Mouse (Mus musculus) forebrain, embryonic 14.5 days (tissue): ENCODE data around the gene Sema3f. TPM values are rescaled to one million over a fixed set of nuclear protein-coding genes. Genes with fewer than 3 reads are reported as not detected.
A peak's percentile ranks its signal among the peaks of the same experiment; 100 is the strongest.

Source experiments
- ATAC-seq: fragments of 200-750 bp; cut with Nextera tagmentation; 2 replicates; pipeline ENCODE4 v1.8.0; 2017; ENCODE audit warnings: mild to moderate bottlenecking, moderate library complexity
- DNase-seq: peaks from one replicate; pipeline ENCODE4 v3.0.0-alpha.2; 2015; ENCODE audit warnings: low spot score
- H3K27ac ChIP-seq: fragments of 300-500 bp; sonication (generic); 2 replicates; pipeline ENCODE4 v1.5.1; 2014; ENCODE audit warnings: low read depth, mild to moderate bottlenecking, control low read depth, low read length, moderate library complexity
- H3K27me3 ChIP-seq: fragments of 300-500 bp; sonication (generic); replicated peaks from 2 replicates; pipeline ENCODE4 v1.6.1; 2014; ENCODE audit warnings: low read length, control low read depth, mixed read lengths; ENCODE audit not compliant: control insufficient read depth, insufficient read depth
- H3K36me3 ChIP-seq: fragments of 300-500 bp; sonication (generic); 2 replicates; pipeline ENCODE4 v1.6.1; 2014; ENCODE audit warnings: low read length, control low read depth; ENCODE audit not compliant: control insufficient read depth, insufficient read depth
- H3K4me1 ChIP-seq: fragments of 300-500 bp; sonication (generic); 2 replicates; pipeline ENCODE4 v1.6.1; 2014; ENCODE audit warnings: antibody characterized with exemption, low read length, control low read depth; ENCODE audit not compliant: control insufficient read depth, insufficient read depth
- H3K4me2 ChIP-seq: fragments of 300-500 bp; sonication (generic); 2 replicates; pipeline ENCODE4 v1.6.1; 2014; ENCODE audit warnings: mild to moderate bottlenecking, control low read depth, low read length
- H3K4me3 ChIP-seq: fragments of 300-500 bp; sonication (generic); 2 replicates; pipeline ENCODE4 v1.5.1; 2014; ENCODE audit warnings: low read depth, low read length, control low read depth
- H3K9ac ChIP-seq: fragments of 300-500 bp; sonication (generic); 2 replicates; pipeline ENCODE4 v1.6.1; 2014; ENCODE audit warnings: mild to moderate bottlenecking, low read length, control low read depth, moderate library complexity
- H3K9me3 ChIP-seq: fragments of 300-500 bp; sonication (generic); replicated peaks from 2 replicates; pipeline ENCODE4 v1.6.1; 2016; ENCODE audit warnings: low read length, control low read depth, mixed read lengths; ENCODE audit not compliant: control insufficient read depth
- WGBS: fragments of 180-500 bp; shearing (Covaris S2); extraction: QIAGEN DNeasy Blood & Tissue Kit; methylation state at CpG from one replicate; pipeline ENCODE4 v1.1.7; 2014; 5-methylcytosine and 5-hydroxymethylcytosine counted together
- polyA plus RNA-seq: library from polyadenylated mRNA; unstranded; fragments of >200 nt; fragmentation: Nextera tagmentation; extraction: Ambion mirVana; gene quantifications from 2 replicates; pipeline ENCODE4 v1.2.1, GENCODE M21; 2014

Gene Sema3f
- polyA plus RNA-seq, 1 experiment from 2014 or later, result 7.4 TPM

DNA sequence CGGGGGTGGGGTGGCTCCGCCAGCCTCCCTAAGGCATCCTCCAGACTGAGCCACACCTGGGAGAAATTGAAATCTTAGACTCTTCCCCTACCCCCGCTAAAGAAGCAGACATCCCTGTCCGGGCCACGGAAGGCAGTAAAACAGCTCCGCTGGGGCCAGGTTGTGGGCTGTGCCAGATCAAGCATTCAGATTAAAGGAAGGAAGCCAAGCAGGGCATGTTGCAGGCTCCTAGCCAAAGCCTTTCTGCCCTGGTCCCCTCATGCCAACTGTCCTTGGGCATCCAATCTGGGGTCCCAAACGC is 25.9 kb upstream of the Sema3f start:
- ATAC-seq (0 out of 2 replicates have a peak, but pooled peaks have one; percentile 5), DNase-seq (peak; percentile 53)
- Histone ChIP-seq H3K4me2 (peak overlapping the region; percentile 46), H3K4me3 (no peak overlapping the region), H3K9ac (peak overlapping the region; percentile 38; the same call in 1 of the 2 replicates), H3K9me3 (no peaks in the 10 kb centered on the region), H3K27ac (peak overlapping the region; percentile 72; the same call in 1 of the 2 replicates), H3K27me3 (no peaks in the 10 kb centered on the region), H3K36me3 (peaks cover 30% of the 10 kb centered on the region), H3K4me1 (peaks cover 27% of the 10 kb centered on the region)
- 1% methylated on average over 7 of the region's 7 CpGs for WGBS

DNA sequence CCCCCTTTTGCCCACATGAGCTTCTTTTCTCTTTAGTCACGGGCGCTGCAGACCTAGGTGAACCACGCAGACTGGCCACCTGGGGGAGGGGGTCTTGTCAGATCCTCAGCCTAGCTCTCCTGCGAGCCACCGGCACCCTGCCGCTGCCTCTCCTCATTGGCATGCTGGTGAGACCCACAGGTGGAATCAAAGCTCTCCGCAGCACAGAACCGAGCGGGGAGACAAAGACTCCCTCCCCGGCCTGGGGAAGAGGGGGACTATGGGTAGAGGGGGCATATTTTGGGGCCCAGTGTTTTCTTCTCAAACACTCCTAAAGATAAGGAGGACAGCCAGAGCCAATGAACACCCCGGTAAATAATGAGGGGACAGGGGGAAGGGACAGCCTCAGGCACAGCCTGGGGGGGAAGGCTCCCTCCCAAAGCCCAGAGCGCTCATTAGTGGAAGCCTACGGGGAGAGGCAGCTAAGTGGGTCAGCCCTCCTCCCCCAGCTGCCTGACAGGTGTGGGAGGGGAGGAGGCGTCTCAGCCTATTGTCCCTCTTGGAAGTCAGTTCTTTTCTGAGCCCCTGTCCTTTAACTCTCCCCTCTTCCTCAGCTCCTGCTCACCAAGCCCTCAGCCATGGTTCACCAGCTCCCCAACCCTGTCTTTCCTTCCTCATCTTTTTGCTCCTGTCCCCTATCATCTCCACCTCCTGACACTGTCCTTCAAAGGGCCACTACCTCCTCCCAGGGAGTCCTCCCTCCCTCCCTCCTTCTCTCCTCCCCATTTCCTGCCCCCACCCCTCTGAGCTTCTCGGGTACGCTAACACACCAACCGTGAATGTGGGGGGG is 25.3 kb upstream of the Sema3f start:
- no peaks in the 10 kb centered on the region for H3K9me3 ChIP-seq
- peak overlapping the region; percentile 38; the same call in 1 of the 2 replicates for H3K9ac ChIP-seq
- no peaks in the 10 kb centered on the region for H3K27me3 ChIP-seq
- peak; percentile 59 for DNase-seq
- no peak overlapping the region for H3K4me3 ChIP-seq
- peak; percentile 31 for ATAC-seq
- peaks cover 25% of the 10 kb centered on the region for H3K36me3 ChIP-seq
- H3K27ac ChIP-seq, result peak overlapping the region; percentile 72; the same call in 1 of the 2 replicates
- H3K4me1 ChIP-seq, result peaks cover 27% of the 10 kb centered on the region
- peak overlapping the region; percentile 46 for H3K4me2 ChIP-seq
- 2% methylated on average over 17 of the region's 17 CpGs for WGBS

DNA sequence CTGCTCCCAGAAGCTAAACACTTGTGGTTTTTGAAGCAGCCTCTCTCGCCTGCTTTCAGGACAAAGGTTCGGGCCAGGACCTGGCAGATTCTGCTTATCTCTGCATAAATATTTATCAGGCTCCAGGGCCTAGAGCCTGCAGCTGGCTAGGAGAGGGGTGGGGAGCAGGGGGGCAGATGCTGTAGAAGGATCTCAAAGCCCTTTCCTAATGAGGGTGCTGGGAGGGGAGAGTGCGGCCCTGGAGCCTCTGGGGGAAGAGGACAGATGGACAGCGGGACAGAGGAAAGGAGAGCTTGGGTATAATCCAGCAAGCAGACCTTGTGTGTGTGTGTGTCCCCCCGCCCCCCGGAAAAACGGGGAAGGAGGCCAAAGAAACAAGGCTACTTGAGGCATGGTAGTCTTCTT is 24.3 kb upstream of the Sema3f start:
- H3K27ac ChIP-seq, result peak overlapping the region; percentile 72; the same call in 1 of the 2 replicates
- H3K36me3 ChIP-seq, result peaks cover 15% of the 10 kb centered on the region
- no peaks in the 10 kb centered on the region for H3K27me3 ChIP-seq
- no peak overlapping the region; the same call in 1 of the 2 replicates for H3K4me2 ChIP-seq
- H3K4me1 ChIP-seq, result peaks cover 37% of the 10 kb centered on the region
- H3K9me3 ChIP-seq, result no peaks in the 10 kb centered on the region
- 19% methylated on average over 7 of the region's 7 CpGs for WGBS
- H3K9ac ChIP-seq, result no peak overlapping the region
- ATAC-seq (peak; percentile 19), DNase-seq (peak; percentile 61)
- H3K4me3 ChIP-seq, result no peak overlapping the region

DNA sequence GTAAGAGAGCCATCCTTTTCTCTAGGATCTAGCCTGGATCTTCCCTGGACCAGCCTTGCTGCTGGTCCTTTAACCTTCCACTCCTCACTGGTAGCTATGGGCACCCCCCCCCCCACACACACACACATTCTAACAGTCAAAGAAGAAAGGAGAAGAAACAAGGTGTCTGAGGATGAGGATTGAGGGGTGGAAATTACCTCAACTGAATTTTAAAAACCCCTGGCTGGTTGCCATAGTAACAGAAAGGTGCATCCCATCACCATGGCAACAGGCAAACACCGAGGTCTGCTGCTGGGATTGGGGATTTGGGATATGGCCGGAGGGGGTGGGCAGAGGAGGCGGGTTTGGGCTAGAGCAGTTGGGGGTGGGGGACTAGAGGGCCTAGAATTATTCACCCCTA is 19.4 kb upstream of the Sema3f start:
- Histone ChIP-seq H3K4me1 (peaks cover 26% of the 10 kb centered on the region), H3K27ac (peak overlapping the region; percentile 78), H3K9ac (no peak overlapping the region), H3K4me3 (no peak overlapping the region), H3K27me3 (no peaks in the 10 kb centered on the region), H3K4me2 (no peak overlapping the region), H3K36me3 (no peaks in the 10 kb centered on the region), H3K9me3 (no peaks in the 10 kb centered on the region)
- DNase-seq (peak; percentile 83), ATAC-seq (no peak)
- 5% methylated on average over 3 of the region's 3 CpGs for WGBS

DNA sequence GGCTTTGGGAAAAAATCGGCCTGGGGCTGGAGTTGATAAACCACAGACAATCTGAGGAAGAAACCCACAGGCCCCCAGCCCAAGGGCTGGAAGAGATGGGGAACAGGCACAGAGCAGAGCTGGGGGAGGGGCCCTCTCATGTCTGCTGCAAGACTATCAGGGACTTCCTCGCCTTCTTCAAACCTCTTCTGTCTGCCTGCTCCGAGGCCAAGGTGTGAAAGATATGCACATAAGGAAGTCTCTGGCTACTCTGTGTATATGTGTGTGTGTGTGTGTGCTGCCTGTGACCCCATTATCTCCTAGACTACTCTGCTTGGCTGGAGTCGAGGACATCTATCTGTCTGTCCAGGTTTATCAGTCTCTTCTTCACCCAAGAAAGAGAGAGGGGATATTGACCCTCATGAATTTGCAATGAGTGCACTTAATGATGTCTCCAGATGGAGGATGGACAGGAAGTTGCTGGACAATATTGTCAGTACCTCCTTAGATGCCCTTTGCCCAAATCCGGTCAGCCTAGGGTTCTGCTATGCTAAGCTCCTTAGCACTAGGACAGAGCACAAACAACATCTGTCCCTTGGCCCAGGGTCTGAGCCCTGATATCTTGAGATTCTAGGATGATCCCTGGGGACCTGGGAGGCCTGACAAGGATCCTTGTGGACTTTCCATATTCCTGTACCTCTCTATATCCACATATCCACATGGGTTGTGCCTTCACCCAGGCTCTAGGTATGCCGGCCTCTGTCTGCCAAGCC is 18.8 kb upstream of the Sema3f start:
- H3K27ac ChIP-seq, result peak overlapping the region; percentile 78
- no peaks in the 10 kb centered on the region for H3K27me3 ChIP-seq
- no peak overlapping the region for H3K4me2 ChIP-seq
- H3K9ac ChIP-seq, result no peak overlapping the region
- WGBS, result 79% methylated on average over 6 of the region's 6 CpGs
- ATAC-seq (no peak), DNase-seq (no peak)
- no peaks in the 10 kb centered on the region for H3K9me3 ChIP-seq
- H3K4me1 ChIP-seq, result peaks cover 24% of the 10 kb centered on the region
- no peaks in the 10 kb centered on the region for H3K36me3 ChIP-seq
- H3K4me3 ChIP-seq, result no peak overlapping the region

DNA sequence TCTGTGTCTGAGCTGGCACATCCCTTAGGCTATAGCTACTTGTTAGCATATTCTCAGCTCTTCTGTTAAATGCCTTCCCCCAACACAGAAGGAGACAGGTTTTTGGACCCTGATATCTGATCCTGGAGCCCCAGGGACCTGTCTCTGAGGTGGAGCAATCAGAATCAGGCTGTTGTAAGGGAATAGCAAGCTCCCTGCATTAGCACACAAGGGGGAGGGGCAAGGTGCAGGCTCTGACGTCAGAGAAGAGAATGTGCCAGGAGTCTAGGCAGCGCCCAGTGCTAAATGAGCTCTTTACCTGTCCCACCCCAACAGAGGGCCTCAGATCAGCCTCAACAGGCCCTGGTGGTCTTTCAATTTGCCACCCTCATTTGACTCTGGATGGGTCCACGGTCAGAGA is 16.8 kb upstream of the Sema3f start:
- Histone ChIP-seq H3K9ac (no peak overlapping the region), H3K4me1 (peaks cover 40% of the 10 kb centered on the region)

DNA sequence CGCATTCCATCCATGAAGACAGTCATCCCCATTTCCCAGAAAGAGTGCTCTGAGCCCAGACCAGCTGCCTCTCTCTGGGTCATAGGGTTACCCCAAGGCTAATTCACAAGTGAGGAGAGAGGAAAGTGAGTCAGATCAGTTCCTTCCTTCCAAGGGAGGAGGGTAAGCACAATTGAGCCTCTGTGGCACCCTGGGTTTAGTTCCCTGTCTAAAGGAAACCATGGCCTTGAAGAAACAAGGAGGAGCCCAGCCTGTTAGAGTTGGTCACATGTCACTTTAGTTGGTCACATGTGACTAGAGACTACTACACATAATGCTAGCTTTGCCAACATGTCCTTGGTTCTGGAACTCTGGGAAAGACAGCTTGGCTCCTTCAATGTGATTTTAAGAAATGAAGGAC is 14.5 kb upstream of the Sema3f start:
- H3K9ac ChIP-seq, result no peak overlapping the region
- no peak overlapping the region for H3K4me2 ChIP-seq
- H3K4me1 ChIP-seq, result peaks cover 33% of the 10 kb centered on the region
- DNase-seq (no peak), ATAC-seq (no peak)
- WGBS, result 100% methylated on average over 1 of the region's 1 CpGs
- H3K27me3 ChIP-seq, result no peaks in the 10 kb centered on the region
- H3K27ac ChIP-seq, result no peak overlapping the region
- H3K9me3 ChIP-seq, result no peaks in the 10 kb centered on the region
- H3K36me3 ChIP-seq, result no peaks in the 10 kb centered on the region
- no peak overlapping the region for H3K4me3 ChIP-seq

More for the DNA sequence above, 16.8 kb upstream of the Sema3f start:
- H3K27me3 ChIP-seq, result no peaks in the 10 kb centered on the region
- H3K36me3 ChIP-seq, result no peaks in the 10 kb centered on the region
- no peaks in the 10 kb centered on the region for H3K9me3 ChIP-seq
- H3K27ac ChIP-seq, result no peak overlapping the region
- 42% methylated on average over 3 of the region's 3 CpGs for WGBS
- ATAC-seq (no peak), DNase-seq (no peak)
- no peak overlapping the region for H3K4me3 ChIP-seq
- no peak overlapping the region for H3K4me2 ChIP-seq

DNA sequence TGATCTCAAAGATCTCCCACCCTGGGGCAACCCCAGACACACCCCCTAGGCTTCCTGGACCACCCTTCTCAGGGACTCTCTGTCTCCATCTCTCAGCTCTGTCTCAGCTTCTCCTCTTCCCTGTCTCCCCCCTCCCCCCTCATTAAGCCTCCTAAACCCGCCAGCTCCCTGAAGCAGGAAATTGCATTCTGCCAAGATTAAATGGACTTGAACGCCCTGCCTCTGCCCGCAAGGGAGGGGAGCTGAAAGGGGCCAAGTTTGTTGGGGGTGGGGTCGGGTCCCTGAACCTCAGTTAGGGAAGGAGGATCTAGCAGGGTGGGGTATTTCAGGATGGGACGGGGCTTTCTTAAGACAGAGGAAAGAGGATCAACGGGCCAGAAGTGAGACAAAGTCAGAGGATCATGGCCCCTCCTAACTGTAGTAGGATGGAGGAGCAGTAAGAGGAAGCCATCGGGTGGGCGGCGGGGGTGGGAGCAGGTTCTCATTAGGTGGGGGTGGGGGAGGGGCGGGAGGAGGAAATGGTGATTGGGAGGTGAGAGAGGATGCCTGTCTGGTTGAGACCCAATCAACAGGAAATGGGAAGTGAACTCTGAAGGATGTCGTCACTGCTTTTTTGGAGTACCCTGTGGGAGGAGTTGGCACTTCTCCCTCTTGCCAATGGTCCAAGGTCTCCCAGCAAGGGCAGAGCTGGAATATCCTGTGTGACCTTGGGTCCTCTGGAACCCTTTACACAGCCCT is 13.7 kb upstream of the Sema3f start:
- DNase-seq (peak; percentile 80), ATAC-seq (peak; percentile 75)
- no peaks in the 10 kb centered on the region for H3K9me3 ChIP-seq
- no peak overlapping the region for H3K27ac ChIP-seq
- no peak overlapping the region for H3K4me3 ChIP-seq
- 2% methylated on average over 11 of the region's 11 CpGs for WGBS
- H3K36me3 ChIP-seq, result no peaks in the 10 kb centered on the region
- no peak overlapping the region for H3K9ac ChIP-seq
- peaks cover 25% of the 10 kb centered on the region for H3K4me1 ChIP-seq
- no peaks in the 10 kb centered on the region for H3K27me3 ChIP-seq
- peak overlapping the region; percentile 24; the same call in 1 of the 2 replicates for H3K4me2 ChIP-seq
